Mouse (Mus musculus) fat pad, adult 2 months (tissue): ENCODE measurements around the gene Trim32.

Experiments
- DNase-seq: peaks from one replicate; pipeline ENCODE4 v3.0.0-alpha.2; 2011; ENCODE audit warnings: low read depth, low spot score; ENCODE audit errors: extremely low read depth

Trim32 gene

DNA sequence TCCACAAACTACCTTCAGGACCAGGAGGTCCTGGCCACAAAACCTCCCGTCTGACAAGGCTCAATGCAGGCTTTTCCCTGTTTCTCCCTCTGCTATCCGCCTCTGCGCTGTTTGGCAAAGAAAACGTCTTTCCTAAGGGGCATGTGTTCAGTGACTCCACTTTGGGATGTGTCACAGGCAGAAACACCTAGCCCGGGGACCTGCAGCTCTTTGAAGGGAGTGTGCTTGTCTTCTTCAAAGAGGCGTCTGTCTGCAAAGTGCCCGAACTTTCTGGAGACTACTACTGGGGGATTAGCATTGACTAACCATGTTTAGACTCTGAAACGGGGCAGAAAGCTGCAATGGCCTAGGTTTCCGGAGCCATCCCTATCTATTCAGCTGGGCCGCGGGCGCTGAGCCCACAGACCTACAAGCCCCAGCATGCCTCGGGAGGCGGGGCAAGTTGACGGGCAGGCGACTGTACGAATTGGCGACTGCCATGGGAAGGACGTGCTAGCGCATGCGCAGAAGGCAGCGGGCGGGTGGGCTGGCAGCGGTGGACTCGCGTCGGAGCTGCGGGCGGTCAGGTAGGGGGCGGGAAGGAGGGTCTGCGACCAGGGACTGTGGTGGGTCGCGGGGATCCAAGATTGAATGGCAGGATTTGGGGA is at the start of gene Trim32:
Gene Trim32 (plus strand): TSS at position 483 of the 647 bp plus-strand sequence.
- DNase-seq = peak; percentile 30

GRCm38 (mm10) chr4:65565493-65565892 is 39.3 kb upstream of the Trim32 start:
- DNase-seq = peak; percentile 46

GRCm38 (mm10) chr4:65580254-65580653 is 24.5 kb upstream of the Trim32 start:
- DNase-seq = no peak

GRCm38 (mm10) chr4:65586947-65587346 is 17.8 kb upstream of the Trim32 start:
- no peak for DNase-seq

- DNase-seq = no peak
Observed at GRCm38 (mm10) chr4:65589780-65590179, 15.0 kb upstream of the Trim32 start.

GRCm38 (mm10) chr4:65594601-65595369 is 10.0 kb upstream of the Trim32 start:
- no peak for DNase-seq

GRCm38 (mm10) chr4:65605151-65605702 is 441 bp downstream of the Trim32 start:
- no peak for DNase-seq

GRCm38 (mm10) chr4:65607184-65607631 is 2.4 kb downstream of the Trim32 start:
- no peak for DNase-seq

DNA sequence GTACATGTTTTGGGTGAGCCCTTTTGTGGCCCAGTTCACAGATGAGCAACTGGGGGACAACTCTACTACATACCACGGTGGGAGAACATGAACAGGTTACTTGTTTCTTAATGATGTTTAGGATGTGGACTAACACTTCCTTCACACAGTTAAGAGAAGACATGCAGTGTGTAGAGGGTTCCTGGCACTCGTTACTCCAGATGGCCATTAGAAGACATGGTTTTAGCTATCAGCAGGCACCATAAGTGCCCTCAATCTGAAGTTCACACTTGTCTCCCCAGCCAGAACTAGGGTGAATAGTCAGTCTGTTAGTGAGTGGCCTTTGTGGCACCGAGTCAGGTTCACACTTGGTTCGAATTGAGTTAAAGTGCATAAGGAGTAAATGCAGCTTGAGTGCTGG is 3.3 kb downstream of the Trim32 start:
- DNase-seq = no peak

GRCm38 (mm10) chr4:65610329-65610728 is 5.5 kb downstream of the Trim32 start:
- DNase-seq = peak; percentile 69

GRCm38 (mm10) chr4:65610896-65611295 is 6.1 kb downstream of the Trim32 start:
- no peak for DNase-seq

- DNase-seq = no peak
Observed at GRCm38 (mm10) chr4:65613135-65613534, 8.3 kb downstream of the Trim32 start.

DNA sequence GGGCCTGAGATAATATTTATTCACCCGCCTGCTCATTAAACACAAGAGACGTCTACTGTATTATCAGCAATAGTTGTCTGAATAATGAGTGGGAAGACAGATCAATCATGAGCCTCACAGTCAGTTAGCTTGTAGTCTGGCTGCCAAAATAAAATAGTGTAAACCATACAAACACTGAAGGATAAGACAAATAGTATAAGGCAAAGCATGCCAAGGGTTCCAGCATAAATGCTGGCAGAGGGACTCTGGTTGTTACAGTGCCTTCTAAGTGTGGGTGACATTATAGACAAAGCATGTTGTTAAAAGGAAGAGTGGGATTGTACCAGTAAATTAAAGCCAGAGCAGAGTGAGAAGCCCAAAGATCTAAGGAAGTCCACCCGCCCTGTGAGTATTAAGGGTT is 15.3 kb downstream of the Trim32 start:
- no peak for DNase-seq

DNA sequence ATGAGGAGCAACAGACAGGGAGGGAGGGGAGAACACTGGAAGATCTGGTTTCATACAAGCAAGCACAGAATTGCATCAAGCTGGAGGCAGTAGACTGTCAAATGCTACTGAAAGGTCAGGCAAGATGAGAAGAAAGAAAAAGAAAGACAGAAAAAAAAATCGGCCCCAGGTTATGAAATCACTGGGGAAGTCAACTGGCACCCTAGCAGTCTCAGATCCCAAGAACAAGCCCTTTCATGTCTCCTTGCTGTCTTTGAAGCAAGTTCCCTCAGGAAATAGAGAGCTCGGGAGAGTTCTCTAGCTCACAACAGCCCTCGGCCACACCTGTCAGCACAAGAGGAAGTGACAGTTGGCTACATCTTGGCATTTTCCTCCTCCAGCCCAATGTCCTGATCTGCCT is 33.4 kb downstream of the Trim32 start:
- DNase-seq = peak; percentile 47

DNA sequence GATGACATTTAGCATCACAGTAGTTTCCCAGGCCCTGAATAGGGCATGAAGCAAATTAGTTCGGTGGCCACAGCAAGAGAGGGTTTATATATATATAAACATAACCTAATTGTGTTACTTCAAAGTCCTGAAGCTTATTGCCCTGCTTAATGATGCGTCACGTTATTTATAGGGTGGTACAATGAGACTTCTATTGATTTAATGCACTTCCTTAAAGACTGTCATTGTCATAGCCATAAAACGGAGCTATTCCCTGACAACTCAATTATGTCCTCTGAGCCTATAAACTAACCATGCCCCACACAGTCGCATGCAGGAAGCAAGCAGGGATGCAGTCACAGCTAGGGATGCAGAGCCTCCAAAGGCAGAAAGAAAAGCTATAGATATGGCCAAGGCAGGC is 37.8 kb downstream of the Trim32 start:
- DNase-seq = no peak

GRCm38 (mm10) chr4:65654723-65655122 is 49.9 kb downstream of the Trim32 start:
- no peak for DNase-seq

- no peak for DNase-seq
Observed at GRCm38 (mm10) chr4:65663176-65663575, 58.4 kb downstream of the Trim32 start.
